Mouse (Mus musculus) left cerebral cortex, adult 11 months (tissue): Measurements from ENCODE around the gene Trim25.
"Not testable (repeated sequence)": the region's sequence is repeated elsewhere in the genome, so short reads cannot be mapped to it uniquely, and the experiment has no call there.

Experiments
- DNase-seq: peaks from one replicate; pipeline ENCODE4 v3.0.0; 2022; ENCODE audit warnings: low spot score

The Trim25 gene

GRCm38 (mm10) chr11:89024181-89024881, 25.2 kb downstream of the Trim25 start:
- no peak for DNase-seq

- no peak for DNase-seq
These were observed 26.4 kb downstream of the Trim25 start for GRCm38 (mm10) chr11:89025603-89026002.

GRCm38 (mm10) chr11:89026117-89026516, 26.9 kb downstream of the Trim25 start:
- no peak for DNase-seq

GRCm38 (mm10) chr11:89027955-89028361, 28.8 kb downstream of the Trim25 start:
- DNase-seq, result no peak

GRCm38 (mm10) chr11:89028871-89029405, 29.8 kb downstream of the Trim25 start:
- DNase-seq, result no peak

- no peak for DNase-seq
These were observed 31.4 kb downstream of the Trim25 start for GRCm38 (mm10) chr11:89030552-89030951.

- no peak for DNase-seq
These were observed 32.0 kb downstream of the Trim25 start for GRCm38 (mm10) chr11:89031189-89031588.

GRCm38 (mm10) chr11:89034592-89034991, 35.4 kb downstream of the Trim25 start:
- no peak for DNase-seq

GRCm38 (mm10) chr11:89035552-89035951, 36.4 kb downstream of the Trim25 start:
- DNase-seq, result no peak

GRCm38 (mm10) chr11:89038496-89038895, 39.3 kb downstream of the Trim25 start:
- no peak for DNase-seq

- no peak for DNase-seq
These were observed 40.1 kb downstream of the Trim25 start for GRCm38 (mm10) chr11:89039325-89039724.

GRCm38 (mm10) chr11:89041073-89041472, 41.9 kb downstream of the Trim25 start:
- DNase-seq, result not testable (repeated sequence)

- DNase-seq, result no peak
These were observed 43.9 kb downstream of the Trim25 start for GRCm38 (mm10) chr11:89043046-89043445.

GRCm38 (mm10) chr11:89045501-89045900, 46.3 kb downstream of the Trim25 start:
- not testable (repeated sequence) for DNase-seq

- DNase-seq, result no peak
These were observed 46.8 kb downstream of the Trim25 start for GRCm38 (mm10) chr11:89046021-89046420.

- no peak for DNase-seq
These were observed 52.6 kb downstream of the Trim25 start for GRCm38 (mm10) chr11:89051767-89052166.

GRCm38 (mm10) chr11:89055931-89056690, 56.9 kb downstream of the Trim25 start:
- DNase-seq, result no peak

GRCm38 (mm10) chr11:89058515-89059270, 59.5 kb downstream of the Trim25 start:
- no peak for DNase-seq

GRCm38 (mm10) chr11:89059919-89060422, 60.8 kb downstream of the Trim25 start:
- DNase-seq, result no peak

GRCm38 (mm10) chr11:89060423-89061089, 61.4 kb downstream of the Trim25 start:
- DNase-seq, result peak; percentile 87

- DNase-seq, result no peak
These were observed 62.2 kb downstream of the Trim25 start for GRCm38 (mm10) chr11:89061362-89061761.

- DNase-seq, result no peak
These were observed 65.1 kb downstream of the Trim25 start for GRCm38 (mm10) chr11:89064312-89064711.
